Comparison of ENCODE assay signal across 7 mouse cellular contexts in the genomic region with DNA sequence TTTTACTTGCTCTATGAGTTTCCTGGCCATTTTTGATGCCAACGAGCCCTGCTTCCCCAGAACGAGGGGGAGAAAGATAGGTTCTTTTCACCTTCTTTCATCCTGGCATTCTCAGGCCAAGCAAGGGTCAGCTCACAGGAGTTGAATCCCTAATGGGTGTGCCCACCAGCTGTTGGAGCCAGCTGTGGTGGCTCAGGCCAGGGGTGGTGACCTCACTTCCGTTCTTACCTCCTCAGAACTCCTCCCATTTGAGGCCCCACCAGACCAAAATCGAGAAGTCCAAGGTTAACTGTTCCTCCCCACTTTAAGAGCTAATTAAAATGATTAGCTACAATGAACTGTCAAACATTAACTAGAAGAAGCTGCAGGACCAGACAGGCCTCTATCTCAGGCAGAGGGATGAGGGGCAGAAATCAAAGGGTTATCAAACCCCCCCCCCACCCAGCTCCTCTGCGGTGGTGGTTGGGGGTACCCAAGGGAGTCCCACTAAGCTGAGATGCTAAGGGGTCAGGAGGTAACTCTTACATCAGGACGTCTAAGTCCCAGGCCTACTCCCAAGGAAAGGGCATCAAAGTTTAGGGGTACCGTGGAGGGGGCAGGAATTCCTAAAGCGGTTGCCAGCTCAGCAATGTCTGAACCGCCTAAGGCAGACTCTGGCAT. TPM values are rescaled to one million over a fixed set of nuclear protein-coding genes. Genes with fewer than 3 reads are reported as not detected.
A peak's percentile ranks its signal among the peaks of the same experiment; 100 is the strongest.
DNase-seq lines count a peak whose midpoint lies in the region; TF ChIP-seq lines count a peak whose summit lies in the region.

No protein-coding gene starts in this region.

- DNase-seq in heart, postnatal 14 days, result peak; percentile 22 to 38
- no peak for DNase-seq in liver, adult 2 months (ENCODE audit: extremely low read depth, low read depth, low spot score)
- no peak for DNase-seq in left cerebral cortex, adult 8-10 months (ENCODE audit: low spot score in 2 of 2)
- DNase-seq in c-Kit-positive CD71-positive TER-119-positive erythroid progenitor cells, embryonic 14.5 days (ENCODE audit: low spot score), result no peak

- TF ChIP-seq POLR2A in liver, adult 2 months (IDR thresholded peaks at IDR 0.05; ENCODE audit: extremely low read depth, insufficient read depth, low read length), result no peak
- TF ChIP-seq POLR2A in olfactory bulb, adult 2 months (IDR thresholded peaks at IDR 0.05; ENCODE audit: insufficient read depth, low read depth, low read length), result no peak

- H3K27ac ChIP-seq in brown adipose tissue, adult 24 weeks (replicated peaks; ENCODE audit: low read depth, low read length), result peak overlapping the region; percentile 78
- no peak overlapping the region for H3K27ac ChIP-seq in liver, adult 2 months (replicated peaks; ENCODE audit: insufficient read depth, low read depth, low read length)
- no peak overlapping the region for H3K27ac ChIP-seq in olfactory bulb, adult 2 months (ENCODE audit: insufficient read depth, low read depth, low read length)

- no peaks in the 10 kb centered on the region for H3K36me3 ChIP-seq in E14TG2a.4 (ENCODE audit: insufficient read depth, low read length)
- no peaks in the 10 kb centered on the region for H3K36me3 ChIP-seq in liver, adult 2 months (ENCODE audit: control insufficient read depth, insufficient read depth, low read length)

- H3K79me2 ChIP-seq in liver, adult 2 months (ENCODE audit: control insufficient read depth, insufficient read depth, low read length), result no peaks in the 10 kb centered on the region

- intact Hi-C loops in heart, postnatal 14 days (cut with DNase I), result no loop called here

- peaks cover 34% of the 10 kb centered on the region for H3K4me1 ChIP-seq in E14TG2a.4 (replicated peaks; ENCODE audit: low read depth, low read length)
- H3K4me1 ChIP-seq in brown adipose tissue, adult 24 weeks (ENCODE audit: control insufficient read depth, insufficient read depth, insufficient read length, low read length), result 0 out of 2 replicates have a peak, but pooled peaks cover 2% of the 10 kb centered on the region
- H3K4me1 ChIP-seq in liver, adult 2 months (ENCODE audit: control insufficient read depth, insufficient read depth, low read length), result peaks cover 2% of the 10 kb centered on the region; the same call in 1 of the 2 replicates
- H3K4me1 ChIP-seq in olfactory bulb, adult 2 months (ENCODE audit: control insufficient read depth, insufficient read depth, low read length), result peaks cover 6% of the 10 kb centered on the region; the same call in 1 of the 2 replicates

- H3K9ac ChIP-seq in liver, adult 2 months (ENCODE audit: low read depth, low read length), result peak overlapping the region; percentile 40; the same call in 1 of the 2 replicates

- TF ChIP-seq CTCF in E14TG2a.4 (conservative IDR thresholded peaks at IDR 0.05; ENCODE audit: low read length), result no peak
- TF ChIP-seq CTCF in liver, adult 2 months (IDR thresholded peaks at IDR 0.05; ENCODE audit: low read depth, low read length), result no peak
- TF ChIP-seq CTCF in olfactory bulb, adult 2 months (IDR thresholded peaks at IDR 0.05; ENCODE audit: insufficient read depth, low read depth, low read length), result no peak

- H3K9me3 ChIP-seq in E14TG2a.4 (ENCODE audit: low read length), result no peaks in the 10 kb centered on the region

- H3K27me3 ChIP-seq in E14TG2a.4 (ENCODE audit: insufficient read depth, low read length), result peaks cover 59% of the 10 kb centered on the region
- peaks cover 7% of the 10 kb centered on the region for H3K27me3 ChIP-seq in liver, adult 2 months (ENCODE audit: control insufficient read depth, insufficient read depth, low read length)

- 46% methylated on average over 9 of the region's 9 CpGs for whole genome bisulfite sequencing in liver, adult 2 months
- 63% methylated on average over 9 of the region's 9 CpGs for WGBS in olfactory bulb, adult 2 months

- H3K4me3 ChIP-seq in E14TG2a.4 (replicated peaks; ENCODE audit: low read length), result peak overlapping the region; percentile 74; the same call in 1 of the 2 replicates
- H3K4me3 ChIP-seq in brown adipose tissue, adult 24 weeks (ENCODE audit: insufficient read depth, low read depth, low read length), result peak overlapping the region; percentile 65
- peak overlapping the region; percentile 63; the same call in 1 of the 2 replicates for H3K4me3 ChIP-seq in liver, adult 2 months (ENCODE audit: insufficient read depth, low read depth, low read length)
- H3K4me3 ChIP-seq in olfactory bulb, adult 2 months (ENCODE audit: insufficient read depth, low read depth, low read length), result peak overlapping the region; percentile 21

RNA-seq across cellular contexts. Expression of gene Elf4, which starts 10.6 kb away (rescaled TPM):
- polyA plus RNA-seq in brown adipose tissue, adult 24 weeks (2012; ENCODE audit: insufficient read depth, insufficient read length, missing spikeins), result 1.9 and 2.6 TPM in 2 replicates
- 10 to 100 TPM in 1 of 2 experiments, 1 to 10 TPM in 1; 8.4 to 12.3 TPM for total RNA-seq in heart, postnatal 14 days (2021)
- total RNA-seq in liver, adult 2 months (2014; rRNA removed), result 0.46 and 0.67 TPM in 2 replicates
- polyA plus RNA-seq in liver, adult 2 months (2012; rRNA removed), result 0.57 and 1.5 TPM in 2 replicates
- polyA plus RNA-seq in olfactory bulb, adult 2 months (2012; ENCODE audit: insufficient read depth, insufficient read length, low replicate concordance, missing spikeins), result not detected in 2 replicates
- total RNA-seq in left cerebral cortex, adult 8-10 months (2022), result 1 to 10 TPM; 1.0 to 2.8 (median 1.7) TPM

Comparison
In these comparisons a context has a peak if more than half of its experiments do, and no peak if none do; other contexts are left out.
1. H3K4me3 ChIP-seq: peak in every context shown above with its lines; median percentile 74 in E14TG2a.4; 65 in brown adipose tissue, adult 24 weeks; 63 in liver, adult 2 months; 21 in olfactory bulb, adult 2 months.
2. DNase-seq: peak in heart, postnatal 14 days (2 of 2); none in liver, adult 2 months (single experiment), left cerebral cortex, adult 8-10 months (0 of 2) and c-Kit-positive CD71-positive TER-119-positive erythroid progenitor cells, embryonic 14.5 days (single experiment).